Mouse (Mus musculus) urinary bladder, postnatal 25 days (tissue): ENCODE measurements around the gene Cacna1i.

Source experiments
- DNase-seq: peaks from one replicate; pipeline ENCODE4 v3.0.0; 2022; ENCODE audit warnings: low spot score

The Cacna1i gene

DNA sequence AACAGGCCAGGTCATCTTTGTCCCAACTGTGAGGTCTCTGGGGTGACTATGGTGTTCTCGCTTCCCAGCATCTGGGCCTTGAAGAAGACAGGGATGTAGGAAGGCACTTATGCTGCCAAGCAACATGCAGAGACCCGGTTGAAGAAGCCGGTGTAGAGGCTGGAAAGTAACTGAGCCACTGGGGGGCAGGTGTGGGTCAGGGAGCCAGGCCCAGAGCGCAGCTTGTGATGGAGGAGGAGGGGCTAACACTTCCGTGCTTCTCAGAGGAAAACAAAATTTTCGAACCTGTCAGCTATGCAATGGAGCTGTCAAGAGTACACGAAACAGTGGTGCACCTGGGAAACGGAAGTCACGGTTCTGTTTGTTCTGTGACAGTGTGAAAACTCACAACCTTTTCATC is 9.9 kb upstream of the Cacna1i start:
- no peak for DNase-seq

GRCm38 (mm10) chr15:80277625-80278024 is 9.4 kb upstream of the Cacna1i start:
- DNase-seq, result peak; percentile 62

GRCm38 (mm10) chr15:80278121-80278759 is 8.8 kb upstream of the Cacna1i start:
- DNase-seq, result no peak

- no peak for DNase-seq
Measured at GRCm38 (mm10) chr15:80279053-80279452, 8.0 kb upstream of the Cacna1i start.

GRCm38 (mm10) chr15:80280646-80281045 is 6.4 kb upstream of the Cacna1i start:
- DNase-seq, result no peak

DNA sequence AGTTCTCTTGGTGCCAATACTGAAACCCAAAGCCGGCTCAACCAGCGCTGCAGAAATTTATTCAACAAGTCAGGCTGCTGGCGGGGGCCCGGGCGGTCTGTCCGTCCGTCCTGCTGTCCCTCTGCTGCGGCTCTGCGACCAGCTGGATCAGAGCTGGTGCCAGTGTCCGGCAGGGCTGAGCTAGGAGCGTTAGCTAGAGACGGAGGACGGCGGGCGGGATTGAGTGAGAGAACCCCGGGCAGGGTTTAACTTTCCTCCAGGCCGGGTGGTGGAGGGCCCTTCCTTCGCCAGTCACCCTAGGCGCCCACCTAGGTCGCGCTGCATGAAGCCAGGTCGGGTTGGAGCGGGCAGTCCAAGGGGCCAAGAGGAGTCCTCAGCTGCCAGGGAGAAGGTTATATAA is 998 bp downstream of the Cacna1i start:
- no peak for DNase-seq

DNA sequence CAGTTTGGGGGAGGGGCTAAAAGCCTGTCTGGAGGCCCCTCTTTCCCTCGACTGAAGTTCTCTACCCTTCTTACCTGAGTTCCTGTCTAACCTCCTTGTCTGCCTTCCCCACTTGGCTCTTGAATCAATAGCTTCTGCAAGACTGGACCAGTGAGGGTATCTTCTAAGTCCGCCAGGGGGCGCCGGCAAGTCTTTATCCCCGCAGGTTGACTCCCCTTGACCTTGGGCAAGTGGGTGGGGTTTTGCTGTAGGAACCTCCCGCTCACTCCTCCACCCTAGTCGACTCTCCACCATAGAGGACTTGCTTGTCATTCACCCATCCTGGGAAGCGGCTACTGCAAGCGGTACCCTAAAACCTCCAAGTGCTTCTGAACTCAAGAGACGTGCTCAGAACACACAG is 2.4 kb downstream of the Cacna1i start:
- peak; percentile 46 for DNase-seq

- no peak for DNase-seq
Measured at GRCm38 (mm10) chr15:80297146-80297545, 10.1 kb downstream of the Cacna1i start.

DNA sequence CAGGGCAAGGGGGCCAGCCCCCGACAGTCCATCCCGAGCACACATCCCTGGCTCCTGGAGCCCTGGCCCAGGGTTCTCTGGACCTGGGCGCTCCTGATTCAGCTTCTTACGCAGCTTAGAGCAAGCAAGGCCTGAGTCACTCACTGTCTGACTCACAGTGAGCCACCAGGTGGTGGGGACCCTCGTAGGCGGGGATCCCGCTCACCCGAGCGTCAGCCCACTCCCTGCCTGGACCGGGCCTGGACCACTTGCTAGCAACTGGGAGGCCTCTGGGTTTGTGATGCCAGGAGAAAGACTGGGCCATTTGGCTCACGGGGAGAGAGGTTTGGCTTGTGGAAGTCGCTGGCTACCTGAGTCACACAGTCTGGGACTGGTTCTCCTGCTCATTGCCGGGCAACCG is 16.7 kb downstream of the Cacna1i start:
- no peak for DNase-seq

- no peak for DNase-seq
Measured at GRCm38 (mm10) chr15:80304188-80304587, 17.1 kb downstream of the Cacna1i start.

GRCm38 (mm10) chr15:80306146-80306545 is 19.1 kb downstream of the Cacna1i start:
- DNase-seq, result no peak

DNA sequence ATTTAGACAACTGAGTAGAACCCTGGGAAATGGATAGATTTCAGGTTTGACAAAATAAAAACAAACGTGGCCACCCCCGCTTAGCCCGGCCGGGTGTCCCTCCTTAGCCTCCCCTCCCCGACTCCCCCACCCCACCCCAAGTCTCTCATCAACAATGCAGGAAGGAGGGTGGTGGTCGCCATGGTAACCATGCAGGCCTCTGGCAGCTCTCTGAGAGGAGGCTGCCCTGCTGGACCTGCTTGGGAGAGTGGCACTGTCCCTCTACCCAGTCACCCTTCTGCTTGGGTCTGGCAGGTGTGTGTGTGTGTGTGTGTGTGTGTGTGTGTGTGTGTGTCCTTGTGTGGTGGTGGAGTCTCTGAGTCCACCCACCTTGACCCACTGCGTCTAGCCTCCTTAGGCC is 27.7 kb downstream of the Cacna1i start:
- no peak for DNase-seq

DNA sequence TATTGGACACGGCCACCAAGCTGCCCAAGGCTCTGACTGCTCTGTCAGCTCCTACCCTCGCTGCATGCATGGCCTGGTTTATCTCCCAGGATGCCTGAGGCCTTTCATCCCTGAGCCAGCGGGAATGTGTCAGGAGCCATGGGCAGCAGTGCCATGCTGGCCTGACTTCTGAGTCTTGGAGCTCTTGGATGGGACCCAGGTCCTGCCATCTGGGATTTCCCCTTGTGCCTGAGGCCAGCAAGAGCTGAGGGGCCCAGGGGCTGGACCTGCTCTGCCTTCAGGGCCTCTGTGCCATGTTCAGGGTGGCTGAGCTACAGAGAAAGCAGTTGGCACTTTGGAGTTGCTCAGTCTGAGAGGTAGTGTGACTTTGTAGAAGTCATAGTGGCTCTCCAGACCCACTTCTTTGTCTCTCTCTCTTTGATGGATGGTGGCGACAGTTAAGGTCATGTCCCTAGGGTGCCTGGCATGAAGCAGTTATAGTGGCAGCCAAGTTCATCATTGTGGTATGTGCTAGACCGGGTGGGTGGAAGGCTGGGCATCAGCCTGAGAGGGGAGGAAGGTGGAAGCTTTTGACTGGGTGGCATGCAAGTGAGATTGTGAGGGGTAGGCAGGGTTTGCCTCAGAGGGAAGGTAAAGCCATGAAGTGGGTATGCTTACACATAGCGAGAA is 30.1 kb downstream of the Cacna1i start:
- no peak for DNase-seq

GRCm38 (mm10) chr15:80317841-80318530 is 30.9 kb downstream of the Cacna1i start:
- no peak for DNase-seq

- DNase-seq, result no peak
Measured at GRCm38 (mm10) chr15:80318543-80319255, 31.7 kb downstream of the Cacna1i start.

- no peak for DNase-seq
Measured at GRCm38 (mm10) chr15:80319315-80319714, 32.3 kb downstream of the Cacna1i start.

DNA sequence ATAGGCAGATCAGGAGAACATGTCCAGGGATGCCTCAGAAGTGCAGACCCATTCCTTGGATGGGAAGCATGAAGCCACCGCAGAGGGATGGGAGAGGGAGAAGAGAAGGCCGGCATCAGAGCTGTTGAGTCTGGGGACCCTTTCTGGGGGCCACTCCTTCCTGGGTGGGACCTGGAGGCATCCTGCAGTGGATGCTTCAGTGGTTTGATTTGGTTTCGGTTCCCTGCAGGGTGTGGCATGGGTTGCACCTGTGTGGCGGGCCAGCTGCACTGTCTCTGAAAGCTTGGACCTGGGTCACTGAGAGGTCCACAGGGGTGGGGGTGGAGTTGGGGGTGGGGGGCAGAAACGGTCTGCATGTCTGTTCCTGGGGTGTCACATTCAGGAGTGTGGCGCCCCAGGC is 32.9 kb downstream of the Cacna1i start:
- no peak for DNase-seq

DNA sequence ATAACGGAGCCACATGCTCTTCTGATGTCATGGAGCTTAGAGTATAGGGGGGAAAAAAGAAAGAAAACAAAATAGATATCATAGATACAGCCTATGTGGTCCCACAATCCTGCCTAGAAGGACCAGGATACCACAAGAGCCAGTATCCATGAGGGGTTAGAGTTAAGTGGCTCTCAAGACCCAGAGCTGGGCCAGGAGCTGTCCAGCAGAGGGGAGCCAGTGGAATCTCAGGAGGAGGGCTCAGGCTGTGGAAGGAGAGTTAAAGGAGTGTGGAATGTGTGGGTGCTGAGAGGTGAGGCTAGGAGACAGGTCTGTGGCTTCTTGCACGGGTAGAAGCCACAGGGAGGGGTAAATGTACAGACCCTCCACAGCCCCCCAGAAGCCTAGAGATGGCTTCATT is 38.2 kb downstream of the Cacna1i start:
- DNase-seq, result no peak

DNA sequence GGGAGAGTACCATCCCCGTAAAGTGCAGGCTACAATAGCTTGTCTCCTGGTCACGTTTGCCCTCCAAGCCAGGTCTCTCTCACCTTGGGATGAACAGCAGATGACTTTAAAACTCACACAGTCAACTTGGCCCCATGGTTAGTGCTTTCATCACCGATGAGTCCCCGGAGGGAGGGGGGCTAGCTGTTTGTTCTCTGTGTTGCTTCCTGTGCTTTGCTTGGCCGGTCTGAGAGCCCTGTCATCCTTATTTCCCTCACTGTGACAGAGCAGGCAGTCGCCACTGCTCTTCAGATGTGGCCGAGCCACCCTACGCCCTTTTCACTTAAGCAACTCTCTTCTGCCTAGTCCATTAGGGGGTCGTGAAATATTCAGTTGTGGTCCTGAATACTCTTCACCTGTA is 38.7 kb downstream of the Cacna1i start:
- DNase-seq, result no peak

DNA sequence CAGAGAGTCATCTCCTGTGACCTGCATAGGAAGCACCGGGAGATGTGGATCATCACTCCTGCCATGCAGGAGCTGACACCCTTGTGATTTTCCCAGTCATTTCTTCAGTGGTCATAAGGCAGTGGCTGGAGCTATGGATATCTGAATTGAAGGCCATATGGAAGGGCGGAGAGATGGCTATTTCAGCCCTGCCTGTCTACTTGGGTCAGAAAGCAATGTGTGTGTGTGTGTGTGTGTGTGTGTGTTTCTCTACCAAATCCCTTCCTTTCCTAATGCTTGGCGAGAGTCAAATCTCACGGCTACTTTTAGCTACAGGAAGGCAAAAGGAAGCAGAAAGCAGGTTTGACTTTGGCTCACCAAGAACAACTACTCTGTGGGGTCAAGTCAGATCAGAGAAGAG is 39.9 kb downstream of the Cacna1i start:
- DNase-seq, result no peak

- DNase-seq, result no peak
Measured at GRCm38 (mm10) chr15:80327743-80328540, 40.9 kb downstream of the Cacna1i start.

DNA sequence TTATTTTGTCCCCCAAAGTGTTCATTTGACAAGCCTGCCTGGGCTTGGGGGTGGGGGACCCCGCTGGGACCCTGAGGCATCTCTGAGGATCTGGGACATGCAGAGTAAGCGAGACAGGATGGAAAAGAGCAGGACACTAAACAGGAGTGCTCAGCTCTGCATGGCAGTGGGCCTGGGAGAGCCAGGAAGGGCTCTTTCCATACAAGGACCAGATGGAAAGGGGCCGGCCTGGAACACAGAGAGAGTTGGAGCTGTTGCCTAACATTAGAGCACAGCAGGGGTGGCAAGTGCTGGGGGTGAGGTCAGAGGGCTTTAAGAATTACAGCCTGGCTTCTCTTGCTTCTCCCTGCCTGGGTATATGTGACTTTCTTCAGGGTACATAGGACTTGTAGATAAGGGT is 43.2 kb downstream of the Cacna1i start:
- no peak for DNase-seq
